Mouse (Mus musculus): Measurements from ENCODE around the gene Kif1a.

Gene Kif1a

GRCm38 (mm10) chr1:93101571-93102061, at the start of gene Kif1a:
Gene Kif1a, minus strand, starts transcription at chr1:93101951.
- in situ Hi-C loops (cut with MboI) = no loop called here

- in situ Hi-C loops (cut with MboI) = no loop called here
Observed at GRCm38 (mm10) chr1:93150907-93151661, 49.3 kb upstream of the Kif1a start.

- in situ Hi-C loops (cut with MboI) = no loop called here
Observed at GRCm38 (mm10) chr1:93144176-93144575, 42.4 kb upstream of the Kif1a start.

- in situ Hi-C loops (cut with MboI) = no loop called here
Observed at GRCm38 (mm10) chr1:93142871-93143270, 41.1 kb upstream of the Kif1a start.

- in situ Hi-C loops (cut with MboI) = no loop called here
Observed at GRCm38 (mm10) chr1:93139713-93140112, 38.0 kb upstream of the Kif1a start.

- in situ Hi-C loops (cut with MboI) = no loop called here
Observed at GRCm38 (mm10) chr1:93138534-93138933, 36.8 kb upstream of the Kif1a start.

GRCm38 (mm10) chr1:93135036-93135526, 33.3 kb upstream of the Kif1a start, which contains the start of gene Agxt:
Gene Agxt, plus strand, starts transcription at chr1:93135240.
- in situ Hi-C loops (cut with MboI) = no loop called here

- in situ Hi-C loops (cut with MboI) = no loop called here
Observed at GRCm38 (mm10) chr1:93132676-93133075, 30.9 kb upstream of the Kif1a start.

GRCm38 (mm10) chr1:93130242-93130983, 28.7 kb upstream of the Kif1a start:
- in situ Hi-C loops (cut with MboI) = no loop called here

- in situ Hi-C loops (cut with MboI) = no loop called here
Observed at GRCm38 (mm10) chr1:93128710-93129349, 27.1 kb upstream of the Kif1a start.

- in situ Hi-C loops (cut with MboI) = no loop called here
Observed at GRCm38 (mm10) chr1:93128209-93128608, 26.5 kb upstream of the Kif1a start.

GRCm38 (mm10) chr1:93125256-93125655, 23.5 kb upstream of the Kif1a start:
- in situ Hi-C loops (cut with MboI) = no loop called here

GRCm38 (mm10) chr1:93124066-93124465, 22.3 kb upstream of the Kif1a start:
- in situ Hi-C loops (cut with MboI) = no loop called here

GRCm38 (mm10) chr1:93123179-93123854, 21.6 kb upstream of the Kif1a start:
- in situ Hi-C loops (cut with MboI) = no loop called here

- in situ Hi-C loops (cut with MboI) = no loop called here
Observed at GRCm38 (mm10) chr1:93118816-93119215, 17.1 kb upstream of the Kif1a start.

GRCm38 (mm10) chr1:93115471-93115870, 13.7 kb upstream of the Kif1a start:
- in situ Hi-C loops (cut with MboI) = no loop called here

GRCm38 (mm10) chr1:93114713-93115463, 13.1 kb upstream of the Kif1a start:
- in situ Hi-C loops (cut with MboI) = no loop called here

- in situ Hi-C loops (cut with MboI) = no loop called here
Observed at GRCm38 (mm10) chr1:93102700-93103099, 949 bp upstream of the Kif1a start.

- in situ Hi-C loops (cut with MboI) = no loop called here
Observed at GRCm38 (mm10) chr1:93100576-93101491, 917 bp downstream of the Kif1a start.

- in situ Hi-C loops (cut with MboI) = no loop called here
Observed at GRCm38 (mm10) chr1:93100243-93100575, 1.5 kb downstream of the Kif1a start.
